Mouse (Mus musculus): ENCODE data around the gene Rnf145. TPM values are rescaled to one million over a fixed set of nuclear protein-coding genes. Genes with fewer than 3 reads are reported as not detected.

Gene Rnf145
- total RNA-seq, 2 experiments from 2014 or later: 25.2 to 26.1 TPM

DNA sequence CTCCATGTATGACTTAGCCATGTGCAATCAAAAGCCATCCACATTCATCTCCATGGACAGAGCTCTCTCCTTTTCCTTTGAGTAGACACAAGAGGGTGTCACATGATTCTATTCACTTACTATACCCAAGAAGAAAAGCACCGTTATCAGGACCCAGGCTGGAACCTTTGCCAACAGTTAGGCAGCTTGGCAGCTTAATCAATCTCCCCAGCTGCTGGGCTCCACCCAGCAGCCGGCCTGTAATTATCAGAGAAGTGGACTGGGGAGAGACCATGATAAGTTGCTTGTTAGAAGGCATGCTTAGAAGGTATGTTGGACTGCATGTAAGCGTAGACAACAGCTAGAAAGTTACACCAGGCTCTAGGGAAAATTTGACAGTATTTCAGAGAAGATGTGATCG is 9.9 kb upstream of the Rnf145 start:
- DNase-seq: peak in 1 of 2 experiments; percentile 18
- intact Hi-C loops (cut with DNase I): no loop called here

- intact Hi-C loops (cut with DNase I): no loop called here
- no peak for DNase-seq
Observed at GRCm38 (mm10) chr11:44509906-44510305, 8.9 kb upstream of the Rnf145 start.

- intact Hi-C loops (cut with DNase I): no loop called here
- no peak for DNase-seq
Observed at GRCm38 (mm10) chr11:44510371-44510770, 8.4 kb upstream of the Rnf145 start.

GRCm38 (mm10) chr11:44512044-44513025 is 6.4 kb upstream of the Rnf145 start:
- no peak for DNase-seq
- intact Hi-C loops (cut with DNase I): no loop called here

- intact Hi-C loops (cut with DNase I): no loop called here
- DNase-seq: no peak
Observed at GRCm38 (mm10) chr11:44513026-44513422, 5.7 kb upstream of the Rnf145 start.

- intact Hi-C loops (cut with DNase I): no loop called here
- no peak for DNase-seq
Observed at GRCm38 (mm10) chr11:44514666-44515065, 4.1 kb upstream of the Rnf145 start.

GRCm38 (mm10) chr11:44516362-44516761 is 2.4 kb upstream of the Rnf145 start:
- intact Hi-C loops (cut with DNase I): no loop called here
- no peak for DNase-seq

DNA sequence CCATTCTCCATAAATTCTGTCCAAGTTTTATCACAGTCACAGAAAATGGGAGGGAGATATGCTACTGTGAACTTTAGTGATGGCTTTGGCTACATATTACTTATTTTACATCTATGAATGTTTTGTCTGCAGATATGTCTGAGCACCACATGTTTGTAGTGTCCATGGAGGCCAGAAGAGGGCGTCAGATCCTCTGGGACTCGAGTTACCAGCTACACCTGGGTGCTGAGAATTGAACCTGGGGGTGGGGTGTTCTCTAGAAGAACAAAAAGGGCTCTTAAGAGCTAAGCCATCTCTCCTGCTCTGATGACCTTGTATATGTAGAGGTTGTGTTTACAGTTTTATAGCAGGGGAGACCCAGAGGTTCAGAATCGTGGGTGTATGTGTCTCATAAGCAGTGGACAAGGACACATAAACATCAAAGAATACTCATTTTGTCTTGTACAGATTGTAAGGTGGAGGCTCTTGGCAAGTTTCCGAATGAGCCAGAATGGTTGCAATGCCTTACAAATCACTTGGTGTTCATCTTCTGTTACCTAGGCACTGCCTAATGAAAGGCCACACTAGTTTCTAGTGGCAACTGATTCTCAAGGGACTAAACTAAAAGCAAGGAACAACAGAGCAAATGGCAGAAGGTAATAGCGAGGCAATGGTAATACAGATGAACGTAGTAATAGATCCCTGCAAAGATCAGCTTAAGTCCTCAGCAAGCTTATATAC is 1.0 kb upstream of the Rnf145 start:
- intact Hi-C loops (cut with DNase I): loop anchor here (1.0 kb wide), 1 partner anchor 47 kb away; the partner anchor contains the start of gene Ublcp1
- no peak for DNase-seq

DNA sequence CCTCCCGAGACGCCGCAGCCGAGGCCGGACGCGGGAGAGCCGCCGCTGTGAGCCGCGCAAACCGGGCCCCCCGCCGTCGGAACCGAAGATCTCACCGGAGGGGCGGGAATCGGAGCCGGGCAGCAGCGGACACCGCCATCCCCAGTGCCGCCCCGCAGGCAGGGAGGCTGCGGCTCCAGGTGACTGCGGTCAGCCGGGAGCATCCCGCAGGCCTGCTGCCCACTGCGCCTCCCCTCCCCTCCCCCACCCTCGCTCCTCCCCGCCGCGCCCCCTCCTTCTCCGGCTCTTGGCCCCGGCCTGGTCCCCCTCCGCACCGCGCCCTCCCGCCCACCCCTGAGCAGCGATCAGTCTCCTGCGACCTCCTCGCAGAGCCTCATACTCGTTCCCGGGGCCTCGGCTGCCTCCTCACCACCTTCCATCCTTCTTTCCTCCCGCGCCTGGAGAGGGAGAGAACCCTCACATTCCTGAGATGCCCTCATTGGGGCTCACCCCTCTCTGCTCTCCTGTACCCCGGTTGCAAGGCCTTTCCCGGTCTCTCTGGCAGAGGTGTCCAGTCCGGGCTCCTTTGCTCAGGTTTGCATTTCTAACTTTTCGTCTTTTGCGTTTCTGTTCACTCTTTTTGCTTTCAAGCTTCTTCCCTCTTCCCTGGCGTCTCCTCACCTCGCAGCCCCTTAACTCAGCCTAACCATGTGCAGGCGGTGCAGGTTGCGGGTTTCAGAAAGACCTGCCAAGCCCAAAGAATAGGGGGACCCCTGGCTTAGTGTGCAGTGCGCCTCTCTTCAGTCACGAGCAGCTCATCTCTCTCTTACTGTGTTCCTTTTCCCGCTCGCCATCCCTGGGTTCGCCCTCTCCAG is 559 bp downstream of the Rnf145 start:
- intact Hi-C loops (cut with DNase I): no loop called here

DNA sequence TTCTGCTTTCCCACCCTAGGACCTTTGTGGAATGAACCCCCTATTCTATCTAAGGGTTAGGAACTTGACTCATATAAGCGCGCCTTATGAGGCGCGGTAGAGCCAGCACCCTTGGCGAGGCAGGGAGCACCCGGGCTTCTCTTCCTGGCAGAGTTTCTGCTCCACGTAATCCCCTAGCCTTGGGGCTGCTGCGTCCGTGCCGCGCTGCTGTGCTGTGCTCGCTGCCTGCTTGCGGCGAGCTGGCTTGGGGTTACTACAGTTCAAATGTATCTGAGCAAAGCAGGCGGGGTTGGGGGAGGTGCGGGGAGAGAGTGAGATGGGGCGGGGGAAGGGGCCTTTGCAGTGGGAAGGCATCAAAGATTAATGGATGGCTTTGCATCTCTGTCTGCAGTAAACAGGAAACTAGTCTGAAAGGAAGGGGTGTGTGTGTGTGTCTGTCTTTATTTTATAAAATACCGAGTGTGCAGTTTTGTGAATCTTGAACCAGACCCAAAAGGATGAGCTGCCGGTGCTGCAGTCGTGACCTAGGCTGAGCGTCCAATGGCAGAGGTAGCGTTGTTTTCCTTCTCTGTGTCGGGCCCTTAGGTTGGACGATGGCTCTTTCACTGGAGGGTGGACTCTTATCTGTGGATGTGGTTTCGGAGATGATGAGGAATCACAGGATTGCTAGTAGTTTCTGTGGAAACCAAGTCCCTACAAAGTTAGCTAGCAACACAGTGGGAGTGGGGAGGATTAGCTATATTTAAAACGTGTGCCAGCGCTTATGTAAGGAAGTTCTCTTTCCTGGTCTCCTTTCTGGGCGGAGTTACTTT is 1.4 kb downstream of the Rnf145 start:
- intact Hi-C loops (cut with DNase I): no loop called here
- peak; percentile 74 to 78 for DNase-seq

More for the DNA sequence above, 559 bp downstream of the Rnf145 start:
- peak; percentile 39 to 51 for DNase-seq

DNA sequence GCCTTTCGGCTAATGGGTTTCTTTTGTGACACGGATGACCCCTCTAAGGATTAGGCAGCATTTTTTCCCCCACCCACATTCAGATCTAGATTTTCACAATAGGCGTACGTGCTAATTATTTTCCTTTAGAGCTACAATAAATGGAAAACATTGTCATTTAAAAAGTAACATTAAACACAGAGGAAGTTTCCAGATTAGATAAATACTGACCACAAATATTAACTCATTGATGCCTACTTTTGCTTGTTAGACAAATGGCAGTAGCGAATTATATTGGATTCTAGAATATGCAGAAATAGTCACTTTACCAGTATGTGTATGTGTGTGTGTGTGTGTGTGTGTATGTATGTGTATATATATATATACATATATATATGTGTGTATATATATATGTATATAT is 3.8 kb downstream of the Rnf145 start:
- DNase-seq: no peak
- intact Hi-C loops (cut with DNase I): no loop called here

- intact Hi-C loops (cut with DNase I): no loop called here
- DNase-seq: no peak
Observed at GRCm38 (mm10) chr11:44525765-44526164, 7.0 kb downstream of the Rnf145 start.

DNA sequence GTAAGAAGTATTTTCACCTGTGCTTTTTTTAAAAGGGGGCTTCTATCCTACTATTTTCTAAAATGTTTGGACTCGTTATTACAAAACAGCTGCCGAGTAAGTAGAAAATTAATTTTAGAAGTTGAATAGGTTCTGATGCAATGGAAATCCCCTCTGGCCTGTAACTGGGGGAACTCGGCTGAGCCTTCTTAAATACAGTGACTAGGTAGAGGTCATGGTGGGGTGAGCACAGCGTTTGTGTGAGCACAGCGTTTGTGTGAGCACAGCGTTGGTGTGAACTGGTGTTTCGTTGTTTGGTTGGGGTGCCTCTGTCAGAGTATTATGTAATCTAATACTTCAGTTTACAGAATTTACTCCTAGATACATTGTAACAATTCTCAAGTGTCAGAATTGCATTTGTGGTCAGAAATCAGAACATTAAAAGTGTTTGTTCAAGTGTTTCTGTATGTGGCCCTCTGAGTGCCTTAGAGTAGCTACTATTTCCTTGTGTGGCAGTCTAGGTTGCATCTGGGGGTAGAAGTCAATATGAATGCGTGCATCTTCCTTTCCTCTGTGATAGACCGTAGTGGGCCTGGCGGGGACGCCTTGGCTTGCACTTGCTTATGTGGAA is 8.0 kb downstream of the Rnf145 start:
- DNase-seq: no peak
- intact Hi-C loops (cut with DNase I): no loop called here

- intact Hi-C loops (cut with DNase I): no loop called here
- no peak for DNase-seq
Observed at GRCm38 (mm10) chr11:44528560-44529199, 9.9 kb downstream of the Rnf145 start.

GRCm38 (mm10) chr11:44529200-44529599 is 10.4 kb downstream of the Rnf145 start:
- intact Hi-C loops (cut with DNase I): no loop called here
- DNase-seq: no peak

GRCm38 (mm10) chr11:44529716-44530115 is 11.0 kb downstream of the Rnf145 start:
- intact Hi-C loops (cut with DNase I): no loop called here
- no peak for DNase-seq

DNA sequence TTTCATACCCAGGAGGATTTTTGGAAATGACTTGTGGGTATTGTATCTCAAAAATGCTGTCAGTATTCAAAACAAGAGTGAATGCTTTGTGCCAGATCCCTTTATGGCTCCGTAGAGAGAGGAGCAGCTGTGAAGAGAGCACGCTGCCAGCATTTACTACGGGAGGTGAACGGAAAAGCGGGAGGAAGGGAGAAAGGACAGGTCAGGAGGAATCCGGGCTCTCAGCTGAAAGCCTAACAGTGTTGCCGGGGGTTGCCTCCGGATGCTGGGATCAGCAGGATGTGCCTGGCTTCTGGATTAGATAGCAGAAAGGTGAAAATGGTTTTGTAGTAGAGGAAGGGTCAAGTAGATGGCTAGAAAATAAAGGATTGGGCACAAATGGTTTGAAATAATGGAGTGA is 11.6 kb downstream of the Rnf145 start:
- intact Hi-C loops (cut with DNase I): no loop called here
- peak in 1 of 2 experiments; percentile 31 for DNase-seq

DNA sequence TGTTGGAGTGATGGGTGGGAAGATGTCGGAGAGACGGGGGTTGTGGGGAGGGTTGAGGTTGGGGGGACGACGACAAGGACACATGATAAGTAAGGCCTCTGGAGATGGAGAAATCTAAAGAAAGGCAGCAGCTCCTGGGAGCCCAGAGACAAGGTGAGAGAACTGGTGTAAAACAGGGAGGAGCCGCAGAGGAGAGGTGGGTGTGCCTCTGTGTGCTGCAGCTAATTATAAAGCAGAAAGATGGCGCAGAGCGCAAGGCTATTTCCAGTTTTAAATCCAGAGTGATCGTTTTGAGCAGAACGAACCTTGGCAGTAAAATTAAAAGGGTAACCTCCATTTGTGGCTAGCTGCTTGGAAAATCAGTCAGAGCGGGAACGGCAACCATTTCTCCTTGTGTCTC is 12.1 kb downstream of the Rnf145 start:
- intact Hi-C loops (cut with DNase I): no loop called here

GRCm38 (mm10) chr11:44531617-44532016 is 12.9 kb downstream of the Rnf145 start:
- intact Hi-C loops (cut with DNase I): no loop called here
- DNase-seq: no peak

More for the DNA sequence above, 12.1 kb downstream of the Rnf145 start:
- DNase-seq: no peak
